Mouse (Mus musculus) liver, embryonic 14.5 days (tissue): ENCODE data around the gene Ren1.

ENCODE experiments used
- CTCF ChIP-seq: IDR thresholded peaks from 2 replicates; pipeline ENCODE4 v1.5.1; 2016; ENCODE audit warnings: antibody characterized with exemption, low read depth, control low read depth
- EP300 ChIP-seq: IDR thresholded peaks from 2 replicates; pipeline ENCODE4 v1.6.1; 2016; ENCODE audit warnings: antibody characterized with exemption, low read depth

GRCm38 (mm10) chr1:133407436-133407835 is 57.1 kb downstream of the Ren1 start:
- TF ChIP-seq CTCF, result no peak
- no peak for TF ChIP-seq EP300
